30 mouse cellular contexts compared by ENCODE assay signal in the genomic region with DNA sequence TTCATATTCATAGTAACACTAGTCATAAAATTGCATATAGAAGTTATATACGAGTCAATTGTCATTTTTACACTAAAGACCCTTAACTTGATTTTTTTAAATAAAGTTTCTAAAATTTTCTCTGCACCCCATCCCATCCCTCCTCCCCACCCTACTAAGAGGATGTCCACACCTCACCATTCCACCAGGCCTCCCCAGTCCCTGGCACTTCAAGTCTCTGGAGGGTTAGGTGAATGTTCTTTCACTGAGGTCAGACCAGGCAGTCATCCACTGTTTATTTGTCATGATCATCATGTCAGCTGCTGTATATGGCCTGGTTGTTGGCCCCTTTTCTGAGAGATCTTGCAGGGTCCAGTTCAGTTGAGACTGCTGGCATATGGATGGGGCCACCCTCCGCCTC. TPM values are rescaled to one million over a fixed set of nuclear protein-coding genes. Genes with fewer than 3 reads are reported as not detected.
DNase-seq lines count a peak whose midpoint lies in the region; ATAC-seq lines count a peak whose summit lies in the region.
"Had no signal": no experiment of that assay in that cellular context is flagged by ENCODE, and none has a peak within 500 bp of the region (broad histone marks: within the 10 kb centered on the region; RNA-seq: fewer than 3 reads in every experiment).

No protein-coding gene starts in this region.

- no peak overlapping the region for H3K27ac ChIP-seq in heart, embryonic 11.5 days (ENCODE audit: low read depth, low read length)
- H3K27ac ChIP-seq in hindbrain, embryonic 11.5 days (ENCODE audit: low read depth, low read length) = no peak overlapping the region
- no peak overlapping the region for H3K27ac ChIP-seq in hindbrain, embryonic 13.5 days
- no peak overlapping the region for H3K27ac ChIP-seq in lung, embryonic 15.5 days
- no peak overlapping the region for H3K27ac ChIP-seq in stomach, embryonic 15.5 days
- H3K27ac ChIP-seq: forebrain, embryonic 13.5 days; hindbrain, embryonic 10.5 days; neural tube, embryonic 15.5 days had no signal

- H3K36me3 ChIP-seq in heart, embryonic 11.5 days (ENCODE audit: control insufficient read depth, insufficient read depth, low read length) = no peaks in the 10 kb centered on the region
- no peaks in the 10 kb centered on the region for H3K36me3 ChIP-seq in hindbrain, embryonic 11.5 days (ENCODE audit: control insufficient read depth, insufficient read depth, low read length)
- no peaks in the 10 kb centered on the region for H3K36me3 ChIP-seq in hindbrain, embryonic 13.5 days
- no peaks in the 10 kb centered on the region for H3K36me3 ChIP-seq in lung, embryonic 15.5 days
- H3K36me3 ChIP-seq in stomach, embryonic 15.5 days = no peaks in the 10 kb centered on the region
- H3K36me3 ChIP-seq: G1E; hindbrain, embryonic 10.5 days; neural tube, embryonic 15.5 days had no signal

- H3K4me1 ChIP-seq in heart, embryonic 11.5 days (ENCODE audit: control insufficient read depth, insufficient read depth, low read length) = no peaks in the 10 kb centered on the region
- no peaks in the 10 kb centered on the region for H3K4me1 ChIP-seq in hindbrain, embryonic 11.5 days (replicated peaks; ENCODE audit: control insufficient read depth, insufficient read depth, low read length)
- no peaks in the 10 kb centered on the region for H3K4me1 ChIP-seq in hindbrain, embryonic 13.5 days (replicated peaks)
- no peaks in the 10 kb centered on the region for H3K4me1 ChIP-seq in lung, embryonic 15.5 days
- H3K4me1 ChIP-seq in stomach, embryonic 15.5 days = no peaks in the 10 kb centered on the region
- H3K4me1 ChIP-seq: forebrain, embryonic 13.5 days; hindbrain, embryonic 10.5 days; neural tube, embryonic 15.5 days had no signal

- 77% methylated on average over 2 of the region's 2 CpGs for WGBS in heart, embryonic 11.5 days (ENCODE audit: insufficient replicate concordance)
- WGBS in hindbrain, embryonic 11.5 days = 90% methylated on average over 2 of the region's 2 CpGs
- 90% methylated on average over 2 of the region's 2 CpGs for WGBS in hindbrain, embryonic 13.5 days
- 81% methylated on average over 2 of the region's 2 CpGs for WGBS in lung, embryonic 15.5 days
- WGBS in stomach, embryonic 15.5 days = 83% methylated on average over 2 of the region's 2 CpGs

- H3K4me3 ChIP-seq in heart, embryonic 11.5 days (ENCODE audit: low read depth, low read length) = no peak overlapping the region
- H3K4me3 ChIP-seq in hindbrain, embryonic 11.5 days (ENCODE audit: low read depth, low read length) = no peak overlapping the region
- H3K4me3 ChIP-seq in hindbrain, embryonic 13.5 days = no peak overlapping the region
- H3K4me3 ChIP-seq in lung, embryonic 15.5 days = no peak overlapping the region
- no peak overlapping the region for H3K4me3 ChIP-seq in stomach, embryonic 15.5 days (replicated peaks)
- H3K4me3 ChIP-seq: forebrain, embryonic 13.5 days; hindbrain, embryonic 10.5 days; neural tube, embryonic 15.5 days had no signal

- ATAC-seq in heart, embryonic 11.5 days (replicated peaks; ENCODE audit: insufficient number of reproducible peaks, low FRiP score, low TSS enrichment) = peak; percentile 34; the same call in 1 of the 2 replicates
- ATAC-seq in hindbrain, embryonic 11.5 days (ENCODE audit: low FRiP score) = 0 out of 2 replicates have a peak, but pooled peaks have one; percentile 25
- ATAC-seq in hindbrain, embryonic 13.5 days (ENCODE audit: low FRiP score) = no peak
- peak; percentile 57 for ATAC-seq in lung, embryonic 15.5 days (ENCODE audit: borderline replicate concordance, extremely low read depth, low FRiP score, low TSS enrichment)
- peak; percentile 43; the same call in 1 of the 2 replicates for ATAC-seq in stomach, embryonic 15.5 days (ENCODE audit: insufficient read depth, low FRiP score, low read depth)
- ATAC-seq: forebrain, embryonic 13.5 days; intestine, postnatal 0 days had no signal

- DNase-seq in heart, adult 18-20 months = no peak
- no peak for DNase-seq in hindbrain, embryonic 11.5 days (ENCODE audit: low spot score)
- DNase-seq in lung, postnatal 36 days = no peak
- DNase-seq: adrenal gland, adult 8-10 months; cerebellum, adult 2 months; gastrocnemius, postnatal 14 days; kidney, adult 9 months; kidney, postnatal 10 days; layer of hippocampus, postnatal 36 days; left cerebral cortex, postnatal 4 days; liver; lung, adult 18-20 months; lung, postnatal 10 days; retina, postnatal 1 day; right cerebral cortex, postnatal 14 days; thymus, adult 18-20 months; thymus, postnatal 25 days had no signal

- no peak overlapping the region for H3K9ac ChIP-seq in heart, embryonic 11.5 days (ENCODE audit: low read depth, low read length)
- H3K9ac ChIP-seq in hindbrain, embryonic 11.5 days (ENCODE audit: low read depth, low read length) = no peak overlapping the region
- no peak overlapping the region for H3K9ac ChIP-seq in hindbrain, embryonic 13.5 days
- no peak overlapping the region for H3K9ac ChIP-seq in lung, embryonic 15.5 days
- no peak overlapping the region for H3K9ac ChIP-seq in stomach, embryonic 15.5 days
- H3K9ac ChIP-seq: forebrain, embryonic 13.5 days; neural tube, embryonic 15.5 days had no signal

- H3K9me3 ChIP-seq in heart, embryonic 11.5 days (replicated peaks; ENCODE audit: control insufficient read depth, low read length) = peaks cover 56% of the 10 kb centered on the region
- peaks cover 53% of the 10 kb centered on the region for H3K9me3 ChIP-seq in hindbrain, embryonic 11.5 days (ENCODE audit: control insufficient read depth, low read length)
- H3K9me3 ChIP-seq in hindbrain, embryonic 13.5 days = peaks cover 88% of the 10 kb centered on the region
- peaks cover 58% of the 10 kb centered on the region for H3K9me3 ChIP-seq in lung, embryonic 15.5 days
- peaks cover 32% of the 10 kb centered on the region for H3K9me3 ChIP-seq in stomach, embryonic 15.5 days

- H3K4me2 ChIP-seq in heart, embryonic 11.5 days = no peak overlapping the region
- H3K4me2 ChIP-seq in hindbrain, embryonic 11.5 days (replicated peaks; ENCODE audit: low read depth, low read length) = no peak overlapping the region
- no peak overlapping the region for H3K4me2 ChIP-seq in hindbrain, embryonic 13.5 days
- no peak overlapping the region for H3K4me2 ChIP-seq in lung, embryonic 15.5 days
- H3K4me2 ChIP-seq in stomach, embryonic 15.5 days = no peak overlapping the region
- H3K4me2 ChIP-seq: forebrain, embryonic 13.5 days; neural tube, embryonic 15.5 days had no signal

- no peaks in the 10 kb centered on the region for H3K27me3 ChIP-seq in heart, embryonic 11.5 days (ENCODE audit: control insufficient read depth, insufficient read depth, low read length)
- H3K27me3 ChIP-seq in hindbrain, embryonic 11.5 days (ENCODE audit: control insufficient read depth, insufficient read depth, low read length) = no peaks in the 10 kb centered on the region
- no peaks in the 10 kb centered on the region for H3K27me3 ChIP-seq in hindbrain, embryonic 13.5 days
- H3K27me3 ChIP-seq in lung, embryonic 15.5 days = no peaks in the 10 kb centered on the region
- H3K27me3 ChIP-seq in stomach, embryonic 15.5 days (replicated peaks) = no peaks in the 10 kb centered on the region
- H3K27me3 ChIP-seq: forebrain, embryonic 13.5 days; neural tube, embryonic 15.5 days had no signal

RNA-seq across cellular contexts. Expression of a gene that starts 18.9 kb away (rescaled TPM):
- 0.14 TPM in 1 of 2 replicates, not detected in the other for polyA plus RNA-seq in heart, embryonic 11.5 days (2014; fragmentation: Nextera tagmentation; extraction: Ambion mirVana)
- 1 to 10 TPM in 1 of 2 experiments, under 1 TPM in 1; 0.67 to 1.3 TPM for total RNA-seq in heart, adult 18-20 months (2021)
- polyA plus RNA-seq in hindbrain, embryonic 11.5 days (2014; fragmentation: Nextera tagmentation; extraction: Ambion mirVana) = 0.19 TPM in 1 of 2 replicates, not detected in the other
- 0.13 TPM in 2 replicates for polyA plus RNA-seq in hindbrain, embryonic 13.5 days (2015; fragmentation: Nextera tagmentation; extraction: Ambion mirVana)
- 0.20 TPM in 1 of 2 replicates, not detected in the other for polyA plus RNA-seq in lung, embryonic 15.5 days (2015; fragmentation: Nextera tagmentation; extraction: Ambion mirVana)
- polyA plus RNA-seq in stomach, embryonic 15.5 days (2015; fragmentation: Nextera tagmentation; extraction: Ambion mirVana) = 0.09 TPM in 1 of 2 replicates, not detected in the other
- polyA plus RNA-seq: G1E; heart, postnatal 0 days; intestine, postnatal 0 days; large intestine, adult 2 months; small intestine, adult 2 months; stomach, embryonic 16.5 days had no signal
